Mouse (Mus musculus) C2C12 (cell line): ENCODE results near the gene Gm28553. TPM values are rescaled to one million over a fixed set of nuclear protein-coding genes. Genes with fewer than 3 reads are reported as not detected.
"Not testable (repeated sequence)": the region's sequence is repeated elsewhere in the genome, so short reads cannot be mapped to it uniquely, and the experiment has no call there.

Experiments used
- H3K27me3 ChIP-seq: one replicate; pipeline ENCODE4 v1.6.1; 2011; ENCODE audit not compliant: control insufficient read depth, insufficient read depth, insufficient read length
- H3K36me3 ChIP-seq: one replicate; pipeline ENCODE4 v1.6.1; 2011; ENCODE audit not compliant: control insufficient read depth, insufficient read depth
- H3K4me3 ChIP-seq: one replicate; pipeline ENCODE4 v1.5.1; 2011; ENCODE audit warnings: mild to moderate bottlenecking, control low read depth; ENCODE audit not compliant: poor library complexity, insufficient read depth, severe bottlenecking
- H3K79me2 ChIP-seq: one replicate; pipeline ENCODE4 v1.6.1; 2011; ENCODE audit not compliant: control insufficient read depth, insufficient read depth
- H3K79me3 ChIP-seq: one replicate; pipeline ENCODE4 v1.6.1; 2011; ENCODE audit warnings: low read depth, control low read depth
- H3ac ChIP-seq: one replicate; pipeline ENCODE3; 2011; ENCODE audit warnings: low read depth; ENCODE audit not compliant: control insufficient read depth, insufficient read length
- long read RNA-seq, 2 experiments: library from polyadenylated mRNA; unstranded; transcript quantifications; one replicate each; pipeline ENCODE4 v2.0.0; 2019 to 2020
- polyA plus RNA-seq: library from polyadenylated mRNA; unstranded; fragments of >200 nt; fragmentation: generic; extraction: Trizol; gene quantifications from one replicate; pipeline ENCODE4 v1.2.1, GENCODE M21; 2012; ENCODE audit warnings: missing spikeins

Gm28553 gene
- not detected for polyA plus RNA-seq
- long read RNA-seq, experiment 1: 0 reads
- long read RNA-seq, experiment 2: 0 reads

DNA sequence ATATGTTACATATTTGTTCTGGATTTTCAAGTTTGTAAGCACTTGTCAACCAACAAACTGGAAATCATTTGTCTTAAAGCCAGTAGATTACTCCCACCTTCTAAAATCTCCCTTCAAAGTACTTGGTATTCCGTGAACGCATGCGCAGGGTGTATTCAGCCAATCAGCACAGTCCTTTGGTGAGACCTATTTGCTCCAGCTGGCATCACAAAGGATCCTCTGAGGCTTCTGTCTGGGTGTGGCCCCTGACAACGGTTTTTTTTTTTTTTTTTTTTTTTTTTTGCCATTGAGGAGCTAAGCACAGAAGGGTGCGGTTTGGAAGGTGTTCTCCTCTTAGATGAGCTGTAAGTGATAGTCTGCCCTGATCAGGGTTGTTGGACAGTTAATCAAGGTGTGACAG is at the start of gene Gm28553:
Gm28553 (plus strand) TSS at position 301 of the 400 bp plus-strand sequence.
- H3K36me3 ChIP-seq, H3ac ChIP-seq, H3K79me2 ChIP-seq, H3K79me3 ChIP-seq, H3K27me3 ChIP-seq, H3K4me3 ChIP-seq: not testable (repeated sequence)
